Mouse (Mus musculus) myocyte (in vitro differentiated cells): ENCODE measurements around the gene Reep6. TPM values are rescaled to one million over a fixed set of nuclear protein-coding genes. Genes with fewer than 3 reads are reported as not detected.
A peak's percentile ranks its signal among the peaks of the same experiment; 100 is the strongest.

ENCODE experiments used
- H3K27me3 ChIP-seq: one replicate; pipeline ENCODE4 v1.6.1; 2011; ENCODE audit not compliant: control insufficient read depth, insufficient read depth, insufficient read length
- H3K36me3 ChIP-seq: one replicate; pipeline ENCODE4 v1.6.1; 2011; ENCODE audit not compliant: control insufficient read depth, insufficient read depth
- H3K4me2 ChIP-seq: one replicate; pipeline ENCODE4 v1.6.1; 2011; ENCODE audit warnings: low read depth, control low read depth
- H3K4me3 ChIP-seq: one replicate; pipeline ENCODE4 v1.5.1; 2011; ENCODE audit warnings: mild to moderate bottlenecking, control low read depth, moderate library complexity
- H3K79me2 ChIP-seq: one replicate; pipeline ENCODE4 v1.6.1; 2011; ENCODE audit not compliant: control insufficient read depth, insufficient read depth
- H3ac ChIP-seq: one replicate; pipeline ENCODE4 v1.6.1; 2011; ENCODE audit not compliant: control insufficient read depth, insufficient read length
- CEBPB ChIP-seq: IDR thresholded peaks from 2 replicates; pipeline ENCODE4 v1.6.1; 2011; ENCODE audit warnings: mild to moderate bottlenecking, moderate library complexity; ENCODE audit not compliant: poor library complexity, insufficient read depth, severe bottlenecking
- E2F4 ChIP-seq: IDR thresholded peaks from one replicate; pipeline ENCODE4 v1.6.1; 2011; ENCODE audit warnings: mild to moderate bottlenecking, control low read depth, moderate library complexity; ENCODE audit not compliant: insufficient read depth
- MAX ChIP-seq: IDR thresholded peaks from one replicate; pipeline ENCODE4 v1.6.1; 2011; ENCODE audit warnings: low read depth, mild to moderate bottlenecking, control low read depth
- MYOD1 ChIP-seq, 3 experiments: IDR thresholded peaks; one replicate each; pipeline ENCODE4 v1.6.1; 2011; ENCODE audit warnings: control low read depth in 2 of 3, low read depth in 2 of 3, mild to moderate bottlenecking in 2 of 3, moderate library complexity in 1 of 3; ENCODE audit not compliant: insufficient read length in 2 of 3, control insufficient read depth in 1 of 3
- MYOG ChIP-seq, 3 experiments: IDR thresholded peaks; one replicate each; pipeline ENCODE4 v1.6.1; 2011; ENCODE audit warnings: control low read depth in 2 of 3, low read depth in 2 of 3, mild to moderate bottlenecking in 2 of 3; ENCODE audit not compliant: insufficient read length in 2 of 3, control insufficient read depth in 1 of 3, insufficient read depth in 1 of 3
- POLR2A ChIP-seq: IDR thresholded peaks from one replicate; pipeline ENCODE4 v1.6.1; 2011; ENCODE audit warnings: low read depth, mild to moderate bottlenecking, control low read depth, moderate library complexity; ENCODE audit not compliant: insufficient read length
- POLR2AphosphoS2 ChIP-seq: IDR thresholded peaks from one replicate; pipeline ENCODE4 v1.6.1; 2011; ENCODE audit warnings: low read depth, control low read depth; ENCODE audit not compliant: insufficient read length
- REST ChIP-seq: IDR thresholded peaks from one replicate; pipeline ENCODE4 v1.6.1; 2011; ENCODE audit warnings: mild to moderate bottlenecking, control low read depth, moderate library complexity; ENCODE audit not compliant: insufficient read depth, insufficient read length
- SRF ChIP-seq: IDR thresholded peaks from one replicate; pipeline ENCODE4 v1.6.1; 2011; ENCODE audit warnings: low read depth; ENCODE audit not compliant: control insufficient read depth, insufficient read length
- TCF12 ChIP-seq: IDR thresholded peaks from one replicate; pipeline ENCODE4 v1.6.1; 2011; ENCODE audit warnings: mild to moderate bottlenecking, control low read depth; ENCODE audit not compliant: poor library complexity, insufficient read depth, severe bottlenecking
- TCF3 ChIP-seq: IDR thresholded peaks from one replicate; pipeline ENCODE4 v1.6.1; 2011; ENCODE audit warnings: low read depth, control low read depth; ENCODE audit not compliant: insufficient read length
- USF1 ChIP-seq: IDR thresholded peaks from one replicate; pipeline ENCODE4 v1.6.1; 2011; ENCODE audit warnings: low read depth, mild to moderate bottlenecking, control low read depth, moderate library complexity
- polyA plus RNA-seq: library from polyadenylated mRNA; unstranded; fragments of >200 nt; fragmentation: generic; extraction: Trizol; gene quantifications from one replicate; pipeline ENCODE4 v1.2.1, GENCODE M21; 2012; ENCODE audit warnings: missing spikeins

Reep6 gene
- polyA plus RNA-seq, 1 experiment = 25.7 TPM

- no peak overlapping the region for H3ac ChIP-seq
- TF ChIP-seq MYOG (IDR thresholded peaks at IDR 0.05; ENCODE audit: control insufficient read depth in 1 of 3, insufficient read depth in 1 of 3, insufficient read length in 2 of 3, low read depth in 2 of 3) = no peak
- no peak for TF ChIP-seq CEBPB
- TF ChIP-seq POLR2A = no peak
- no peak for TF ChIP-seq TCF12
- TF ChIP-seq SRF = no peak
- TF ChIP-seq TCF3 = no peak
- TF ChIP-seq MYOD1 (IDR thresholded peaks at IDR 0.05; ENCODE audit: control insufficient read depth in 1 of 3, insufficient read length in 2 of 3, low read depth in 2 of 3) = no peak
- no peak for TF ChIP-seq USF1
- TF ChIP-seq MAX = no peak
- TF ChIP-seq POLR2AphosphoS2 = no peak
- TF ChIP-seq E2F4 = no peak
- TF ChIP-seq REST = no peak
Observed at GRCm38 (mm10) chr10:80363734-80364133, 34.0 kb downstream of the Reep6 start.

GRCm38 (mm10) chr10:80365736-80366135 is 36.0 kb downstream of the Reep6 start:
- no peaks in the 10 kb centered on the region for H3K79me2 ChIP-seq
- TF ChIP-seq MYOD1 (IDR thresholded peaks at IDR 0.05; ENCODE audit: control insufficient read depth in 1 of 3, insufficient read length in 2 of 3, low read depth in 2 of 3) (no peak), POLR2A (no peak), E2F4 (no peak), CEBPB (no peak), TCF12 (no peak), POLR2AphosphoS2 (no peak), USF1 (no peak), SRF (no peak), TCF3 (no peak), MYOG (IDR thresholded peaks at IDR 0.05; ENCODE audit: control insufficient read depth in 1 of 3, insufficient read depth in 1 of 3, insufficient read length in 2 of 3, low read depth in 2 of 3) (no peak), REST (no peak), MAX (no peak)
- no peaks in the 10 kb centered on the region for H3K36me3 ChIP-seq
- peaks cover 13% of the 10 kb centered on the region for H3K27me3 ChIP-seq
- H3ac ChIP-seq = no peak overlapping the region
- H3K4me2 ChIP-seq = peak overlapping the region; percentile 13
- no peak overlapping the region for H3K4me3 ChIP-seq

More at GRCm38 (mm10) chr10:80363734-80364133, 34.0 kb downstream of the Reep6 start:
- Histone ChIP-seq H3K79me2 (no peaks in the 10 kb centered on the region), H3K4me3 (no peak overlapping the region), H3K36me3 (no peaks in the 10 kb centered on the region), H3K4me2 (no peak overlapping the region), H3K27me3 (peaks cover 33% of the 10 kb centered on the region)

GRCm38 (mm10) chr10:80367954-80368353 is 38.2 kb downstream of the Reep6 start:
- no peaks in the 10 kb centered on the region for H3K27me3 ChIP-seq
- no peak for TF ChIP-seq REST
- peak; percentile 90 for TF ChIP-seq POLR2A
- TF ChIP-seq POLR2AphosphoS2 = peak; percentile 73
- TF ChIP-seq TCF3 = no peak
- no peak for TF ChIP-seq SRF
- H3K4me2 ChIP-seq = peak overlapping the region; percentile 87
- H3K4me3 ChIP-seq = peak overlapping the region; percentile 21
- H3K79me2 ChIP-seq = no peaks in the 10 kb centered on the region
- H3ac ChIP-seq = no peak overlapping the region
- H3K36me3 ChIP-seq = no peaks in the 10 kb centered on the region

- Histone ChIP-seq H3K27me3 (no peaks in the 10 kb centered on the region), H3K79me2 (no peaks in the 10 kb centered on the region), H3ac (no peak overlapping the region), H3K4me2 (no peak overlapping the region), H3K36me3 (no peaks in the 10 kb centered on the region), H3K4me3 (peak overlapping the region; percentile 21)
- no peak for TF ChIP-seq CEBPB
- no peak for TF ChIP-seq SRF
- TF ChIP-seq TCF12 = no peak
- TF ChIP-seq USF1 = no peak
- TF ChIP-seq E2F4 = no peak
- no peak for TF ChIP-seq MAX
- no peak for TF ChIP-seq REST
- TF ChIP-seq POLR2AphosphoS2 = no peak
- no peak for TF ChIP-seq MYOG (IDR thresholded peaks at IDR 0.05; ENCODE audit: control insufficient read depth in 1 of 3, insufficient read depth in 1 of 3, insufficient read length in 2 of 3, low read depth in 2 of 3)
- TF ChIP-seq TCF3 = no peak
- no peak for TF ChIP-seq POLR2A
Observed at GRCm38 (mm10) chr10:80368392-80368791, 38.6 kb downstream of the Reep6 start.
